Mouse (Mus musculus): ENCODE measurements around the gene Higd1a. TPM values are rescaled to one million over a fixed set of nuclear protein-coding genes. Genes with fewer than 3 reads are reported as not detected.
A peak's percentile ranks its signal among the peaks of the same experiment; 100 is the strongest.

Higd1a gene
- total RNA-seq, 2 experiments from 2014 or later, result 85.6 to 87.3 TPM

DNA sequence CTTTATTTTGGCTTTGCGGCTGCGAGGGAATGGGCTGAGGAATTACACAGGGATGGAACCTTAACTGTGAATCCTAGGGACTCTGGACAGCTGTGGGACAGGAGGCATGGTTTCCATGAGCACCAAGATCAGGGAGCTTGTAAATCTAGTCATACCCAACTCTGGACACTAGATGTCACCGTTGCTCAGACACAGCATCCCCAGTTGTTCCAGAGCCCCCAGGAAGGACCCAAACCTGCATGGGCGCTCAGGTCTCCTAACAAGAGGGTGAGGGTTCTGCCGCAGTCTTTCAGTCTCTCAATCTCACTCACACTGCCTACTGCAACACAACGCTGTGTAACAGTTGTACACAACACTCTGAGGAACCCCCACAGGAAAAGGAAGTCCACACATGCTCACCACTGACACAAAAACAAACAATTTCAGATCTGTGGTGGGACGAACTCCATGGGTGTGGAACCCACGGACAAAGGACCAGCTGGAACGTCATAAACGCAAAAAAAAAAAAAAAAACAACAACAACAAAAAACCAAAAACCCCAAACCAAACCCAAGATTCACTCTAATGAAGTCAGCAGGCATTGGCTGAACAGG is 11.5 kb downstream of the Higd1a start:
- no peak for DNase-seq (ENCODE audit: low spot score in 2 of 2)
- intact Hi-C loops (cut with DNase I), result loop anchor here (1.0 to 5.0 kb wide), 2 partner anchors 31 to 141 kb away; no protein-coding TSS in a partner anchor

DNA sequence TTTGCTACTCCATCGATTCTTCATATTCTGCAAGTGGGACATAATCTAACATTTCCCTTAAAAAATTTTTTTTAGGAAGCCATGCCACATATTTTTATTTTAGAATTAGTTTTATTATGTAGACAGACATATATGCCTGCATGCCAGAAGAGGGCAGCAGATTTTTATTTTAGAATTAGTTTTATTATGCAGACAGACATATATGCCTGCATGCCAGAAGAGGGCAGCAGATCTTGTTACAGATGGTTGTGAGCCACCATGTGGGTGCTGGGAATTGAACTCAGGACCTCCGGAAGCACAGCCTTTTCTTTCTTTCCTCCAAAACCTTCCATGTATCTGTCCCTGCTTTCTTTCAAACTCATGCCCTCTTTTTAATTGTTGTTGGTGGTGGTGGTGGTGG is 15.2 kb downstream of the Higd1a start:
- intact Hi-C loops (cut with DNase I), result no loop called here
- DNase-seq (ENCODE audit: low spot score in 2 of 2), result no peak

DNA sequence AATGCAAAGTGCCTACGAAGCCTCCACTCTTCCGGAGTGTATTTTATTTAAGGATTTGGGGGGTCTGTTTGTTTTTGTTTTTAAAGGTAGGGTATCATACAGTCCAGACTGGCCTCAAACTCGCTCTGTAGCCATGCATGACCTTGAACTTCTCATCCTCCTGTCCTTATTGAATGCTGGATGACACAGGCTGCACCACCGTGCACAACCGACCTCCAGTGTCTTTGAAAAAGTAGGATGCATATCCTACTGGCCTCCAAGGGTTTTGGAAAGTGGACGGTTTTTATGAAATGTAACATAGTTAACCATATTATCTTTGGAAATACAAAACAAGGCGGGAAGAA is 18.6 kb downstream of the Higd1a start:
- intact Hi-C loops (cut with DNase I), result no loop called here
- DNase-seq (ENCODE audit: low spot score in 2 of 2), result no peak

DNA sequence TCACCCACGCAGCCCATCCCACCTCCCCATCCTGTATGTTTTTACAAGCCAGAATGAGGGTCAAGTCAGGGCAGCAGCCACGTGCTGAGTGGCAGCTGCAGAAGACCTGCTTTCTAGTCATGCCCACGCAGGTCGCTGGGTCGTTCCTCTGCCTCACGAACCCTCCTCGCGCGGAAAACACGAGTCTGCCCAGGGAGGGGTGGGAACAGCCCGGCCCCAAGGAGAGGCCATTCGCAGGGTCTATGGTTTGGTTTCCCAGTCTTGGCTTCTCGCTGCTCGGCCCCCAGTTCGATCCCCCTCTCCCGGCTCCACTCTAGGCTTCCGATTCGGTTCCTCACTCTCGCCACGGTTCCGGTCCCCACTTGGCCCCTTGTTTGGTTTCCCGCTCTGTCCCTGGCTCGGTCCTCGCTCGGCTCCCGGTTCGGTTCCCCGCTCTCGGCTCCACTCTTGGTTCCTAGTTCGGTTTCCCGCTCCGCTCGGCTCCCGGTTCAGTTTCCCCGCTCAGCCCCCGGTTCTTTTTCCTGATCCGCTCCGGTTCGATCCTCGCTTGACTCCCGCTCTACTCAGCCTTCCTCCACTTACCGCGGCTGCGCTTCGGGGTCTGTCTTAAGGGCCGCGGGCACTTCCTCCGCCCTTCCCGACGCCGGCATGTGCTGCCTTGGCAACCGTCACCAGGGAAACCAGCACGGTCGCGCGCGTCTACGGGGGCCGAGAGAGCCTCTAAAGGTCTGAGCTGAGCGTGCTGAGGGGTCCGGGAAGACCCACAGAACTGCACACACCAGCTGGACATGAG is 19.1 kb downstream of the Higd1a start, which contains the start of gene Ccdc13:
Gene Ccdc13 (minus strand): TSS at position 633 of the 793 bp plus-strand sequence.
- intact Hi-C loops (cut with DNase I), result no loop called here
- DNase-seq (ENCODE audit: low spot score in 2 of 2), result peak; percentile 83 to 85

DNA sequence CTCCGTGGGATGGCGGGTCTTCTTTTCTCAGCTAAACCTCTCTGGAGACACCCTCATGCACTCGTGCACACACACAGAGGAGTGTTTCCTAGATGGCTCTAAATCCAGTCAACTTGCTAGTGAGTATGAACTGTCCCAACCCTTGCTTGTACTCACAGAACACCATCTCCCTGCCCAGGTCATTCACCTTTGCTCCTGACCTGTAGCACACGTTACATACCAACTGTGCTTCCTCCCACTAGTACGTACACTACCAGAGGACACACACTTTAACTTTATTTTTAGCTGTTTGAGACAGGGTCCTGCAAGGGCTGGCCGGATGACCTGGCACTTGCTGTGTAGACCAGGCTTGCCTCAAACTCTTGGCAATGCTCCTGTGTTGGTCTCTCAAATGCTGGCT is 20.2 kb downstream of the Higd1a start:
- no peak for DNase-seq (ENCODE audit: low spot score in 2 of 2)
- intact Hi-C loops (cut with DNase I), result no loop called here

DNA sequence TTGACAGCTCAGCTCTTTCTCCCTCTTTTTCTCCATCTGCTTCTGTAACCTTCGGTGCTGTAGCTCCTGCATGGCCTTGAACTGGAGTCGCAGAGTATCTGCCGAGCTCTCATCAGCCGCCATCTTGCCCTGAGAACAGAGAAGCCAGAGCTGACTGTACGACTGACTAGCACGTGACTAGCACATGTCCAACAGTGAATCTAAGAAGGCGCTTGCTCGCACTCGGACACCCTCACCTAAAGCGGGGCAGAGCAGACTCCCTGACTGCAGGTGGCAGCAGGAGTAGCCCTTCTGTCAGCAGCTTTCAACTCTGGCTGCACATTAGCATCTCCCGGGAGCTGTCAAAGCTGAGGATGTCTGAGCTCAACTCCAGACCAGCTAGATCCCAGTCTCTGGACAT is 24.3 kb downstream of the Higd1a start:
- intact Hi-C loops (cut with DNase I), result loop anchor here (5.0 kb wide), 2 partner anchors 42 to 43 kb away; partner anchors contain the start of gene Hhatl
- no peak for DNase-seq (ENCODE audit: low spot score in 2 of 2)

DNA sequence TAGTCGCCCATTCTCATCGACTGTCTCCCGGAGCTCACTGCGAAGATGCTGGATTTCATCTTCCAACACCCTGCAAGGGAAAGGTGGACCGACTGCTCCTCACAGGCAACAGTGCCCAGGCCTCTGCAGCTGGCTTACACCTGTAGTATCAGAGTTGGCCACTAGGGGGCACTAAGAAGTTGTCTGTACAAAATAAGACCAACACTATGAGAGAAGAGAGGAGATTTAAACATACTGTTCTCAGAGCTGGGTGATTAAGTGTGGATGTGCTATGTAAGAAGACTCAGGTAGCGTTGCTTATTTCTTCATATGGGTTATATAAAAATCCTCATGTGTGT is 27.2 kb downstream of the Higd1a start:
- intact Hi-C loops (cut with DNase I), result loop anchor here (5.0 kb wide), 2 partner anchors 39 to 46 kb away; partner anchors contain the start of gene Hhatl
- DNase-seq (ENCODE audit: low spot score in 2 of 2), result peak; percentile 70 to 83

DNA sequence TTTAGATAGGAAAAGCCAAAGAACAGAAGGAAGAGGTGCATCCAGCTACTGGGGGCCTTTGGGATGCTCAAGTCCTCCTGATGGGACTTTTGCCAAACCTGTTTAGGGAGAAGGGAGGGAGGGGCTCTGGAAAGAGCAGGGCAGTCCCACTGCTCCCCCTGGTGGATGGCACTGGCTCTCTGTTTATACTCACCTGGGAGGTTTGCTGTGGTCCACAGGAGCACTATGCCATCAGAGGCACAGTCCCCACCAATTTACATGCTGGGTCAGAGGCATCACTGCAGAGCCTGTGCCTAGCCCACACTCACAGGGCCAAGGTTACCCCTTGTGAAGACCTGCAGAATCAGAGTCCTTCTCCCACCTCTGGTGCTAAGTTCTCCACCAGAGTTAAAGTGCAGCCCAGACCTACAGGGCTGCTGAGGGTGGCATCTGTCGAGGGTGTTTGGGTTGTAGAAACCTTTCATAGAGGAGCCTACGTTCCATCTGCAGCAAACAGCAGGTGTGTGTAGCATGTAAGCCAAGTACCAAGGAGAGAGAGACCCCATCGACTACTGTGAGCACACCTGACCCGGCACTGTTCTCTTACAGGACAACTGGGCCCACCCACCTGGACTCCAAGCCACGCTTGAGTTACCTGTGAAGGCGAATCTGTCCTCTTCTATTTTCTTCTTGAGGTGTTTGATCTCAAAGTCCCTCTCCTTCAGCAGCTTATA is 27.8 kb downstream of the Higd1a start:
- peak in 1 of 2 experiments; percentile 41 for DNase-seq (ENCODE audit: low spot score in 2 of 2)
- intact Hi-C loops (cut with DNase I), result loop anchor here (5.0 kb wide), 2 partner anchors 38 to 47 kb away; partner anchors contain the start of gene Hhatl

DNA sequence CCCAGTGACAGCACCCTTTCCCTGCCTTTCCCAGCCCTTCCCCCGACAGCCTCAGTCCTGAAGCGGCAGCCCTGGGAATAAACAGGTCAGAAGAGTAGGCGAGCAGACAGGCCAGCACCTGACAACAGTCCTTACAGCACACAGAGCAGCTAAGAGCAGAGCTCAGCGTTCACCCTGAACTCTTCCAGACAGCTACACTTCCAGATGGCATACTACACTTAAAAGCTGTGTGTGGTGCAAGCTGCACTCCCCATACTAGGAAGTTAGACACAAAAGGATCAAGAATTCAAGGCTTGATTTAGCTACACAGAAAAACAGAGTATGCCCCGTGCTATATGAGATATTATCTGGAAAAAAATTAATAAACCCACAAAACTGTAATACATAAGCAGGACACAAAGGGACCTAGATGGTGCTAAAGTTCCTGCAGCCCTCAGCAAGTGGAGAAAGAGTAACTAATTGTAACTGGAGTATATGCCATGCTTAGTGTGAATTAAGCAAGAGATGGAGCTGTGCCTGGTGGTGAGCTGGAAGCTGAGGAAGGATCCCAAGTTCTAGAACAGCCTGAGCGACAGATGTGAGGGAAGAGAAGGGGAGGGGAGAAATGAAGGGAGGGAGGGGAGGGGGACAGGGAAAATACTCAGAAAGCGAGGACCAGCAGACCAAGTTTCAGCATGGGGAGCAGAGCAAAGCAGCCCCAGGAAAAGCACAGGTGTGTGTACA is 28.7 kb downstream of the Higd1a start:
- intact Hi-C loops (cut with DNase I), result loop anchor here (5.0 kb wide), 1 partner anchor 67 kb away; no protein-coding TSS in a partner anchor
- DNase-seq (ENCODE audit: low spot score in 2 of 2), result no peak

DNA sequence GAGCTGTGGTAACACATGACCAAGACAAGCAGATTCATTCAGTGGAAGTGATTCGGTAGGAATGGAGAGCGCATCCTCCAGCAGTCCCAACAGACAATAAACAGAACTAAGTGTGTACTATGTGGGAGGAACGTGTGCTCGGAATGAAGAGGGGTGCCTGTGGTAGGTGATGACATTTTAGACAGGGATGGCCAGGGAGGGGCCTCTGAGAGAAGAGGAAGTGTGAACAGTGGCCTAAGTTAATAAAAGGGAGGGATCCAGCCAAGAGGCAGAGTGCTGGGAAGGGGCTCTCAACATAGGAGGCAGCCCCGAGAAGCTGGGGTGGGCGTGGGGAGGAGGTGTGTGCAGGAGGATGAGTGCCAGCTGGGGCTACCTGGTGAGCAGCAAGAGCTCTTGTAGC is 29.8 kb downstream of the Higd1a start:
- intact Hi-C loops (cut with DNase I), result loop anchor here (5.0 kb wide), 1 partner anchor 66 kb away; no protein-coding TSS in a partner anchor
- no peak for DNase-seq (ENCODE audit: low spot score in 2 of 2)

DNA sequence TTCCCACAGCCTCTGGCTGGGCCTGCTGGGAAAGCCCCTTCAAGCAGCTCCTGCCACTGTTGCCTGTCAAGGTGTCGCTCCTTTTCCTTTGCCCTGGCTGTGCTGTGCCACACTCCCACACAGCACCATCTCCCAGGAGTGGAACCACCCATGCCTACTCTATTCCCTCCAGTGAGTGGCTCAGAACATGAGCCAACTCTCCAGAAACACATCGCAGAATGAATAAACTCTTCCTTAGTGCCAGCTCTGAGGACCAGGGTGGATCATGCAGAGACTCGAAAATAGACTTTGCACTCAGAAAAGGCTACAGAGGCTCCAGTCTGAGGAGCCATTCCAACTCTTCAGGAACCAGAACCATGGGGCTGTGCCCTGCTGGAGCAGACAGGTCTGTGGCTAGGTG is 31.8 kb downstream of the Higd1a start:
- DNase-seq (ENCODE audit: low spot score in 2 of 2), result peak; percentile 46 to 52
- intact Hi-C loops (cut with DNase I), result loop anchor here (5.0 kb wide), 1 partner anchor 64 kb away; no protein-coding TSS in a partner anchor

DNA sequence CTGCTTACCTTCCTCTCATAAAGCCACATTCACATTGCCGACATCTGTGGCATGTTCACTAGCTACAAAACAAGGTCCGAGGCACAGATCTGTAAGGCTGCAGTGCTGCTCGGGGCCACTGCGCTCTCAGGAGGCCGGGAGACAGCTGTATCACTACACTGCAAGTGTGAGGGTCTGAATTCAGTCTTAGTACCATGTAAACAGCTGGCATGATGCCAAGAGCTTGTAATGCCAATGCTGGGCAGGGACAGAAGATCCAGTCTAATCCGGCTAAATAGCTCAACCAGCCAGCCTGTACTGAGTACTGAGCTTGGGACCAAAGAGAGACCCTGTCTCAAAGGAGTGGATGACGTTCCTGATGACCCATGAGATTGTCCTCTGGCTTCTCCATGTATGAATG is 34.2 kb downstream of the Higd1a start:
- DNase-seq (ENCODE audit: low spot score in 2 of 2), result no peak
- intact Hi-C loops (cut with DNase I), result no loop called here

DNA sequence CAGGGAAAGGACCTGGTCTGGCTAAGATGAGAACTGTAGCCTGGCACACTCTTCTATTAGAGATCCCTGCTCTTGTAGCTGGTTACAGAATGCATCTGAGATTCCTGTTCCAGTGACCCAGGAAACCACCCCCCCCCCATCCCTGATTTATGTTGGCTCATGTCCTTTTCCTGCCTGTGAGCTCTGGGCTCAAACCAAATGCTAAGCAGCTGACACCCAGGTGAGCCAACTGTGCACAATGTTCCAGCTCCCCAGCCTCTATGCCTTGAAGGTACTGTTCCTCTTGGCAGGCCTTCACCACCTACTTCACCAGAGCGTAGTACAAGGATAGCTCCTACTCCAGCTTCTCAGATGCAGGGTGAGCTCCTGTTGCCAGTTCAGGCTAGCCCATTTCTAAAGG is 35.1 kb downstream of the Higd1a start:
- DNase-seq (ENCODE audit: low spot score in 2 of 2), result no peak
- intact Hi-C loops (cut with DNase I), result no loop called here

DNA sequence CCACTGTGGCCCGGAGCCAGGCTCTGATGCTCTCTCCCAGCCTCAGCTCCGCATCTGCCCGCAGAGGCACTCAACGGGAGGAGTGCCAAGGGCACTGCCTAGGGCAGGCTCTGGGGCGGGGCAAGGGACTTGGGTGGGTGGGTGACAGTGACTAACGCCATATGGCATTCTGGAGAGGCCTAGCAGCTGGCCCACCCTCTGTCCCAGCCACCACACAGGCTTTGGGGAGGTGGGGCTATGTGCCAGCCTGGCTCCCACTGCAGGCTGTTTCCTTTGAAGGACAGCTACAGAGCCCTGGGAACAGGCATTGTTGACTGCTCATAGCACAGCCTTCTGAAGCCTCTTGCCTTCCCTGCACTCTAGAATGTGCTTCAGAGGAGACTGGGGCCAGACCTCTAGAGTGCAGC is 35.6 kb downstream of the Higd1a start:
- no peak for DNase-seq (ENCODE audit: low spot score in 2 of 2)
- intact Hi-C loops (cut with DNase I), result no loop called here

DNA sequence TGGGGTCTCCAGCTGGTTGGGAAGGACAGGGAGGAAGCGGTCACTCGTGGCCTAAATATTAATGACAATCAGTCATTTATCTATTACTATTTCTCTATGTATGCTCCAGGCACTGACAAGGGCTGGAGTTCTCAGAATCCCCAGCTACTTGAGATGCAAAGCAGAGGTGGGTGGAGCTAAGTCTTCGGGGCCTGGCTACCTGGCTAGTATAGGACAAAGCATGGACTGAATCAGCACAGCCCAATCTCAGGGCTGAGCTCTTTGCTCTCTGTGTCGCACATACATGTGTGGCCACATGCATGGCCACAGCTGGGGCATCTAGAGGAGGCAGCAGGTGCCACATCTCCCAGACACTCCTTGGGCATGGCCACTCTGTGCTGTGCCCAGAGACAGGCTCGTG is 37.4 kb downstream of the Higd1a start:
- no peak for DNase-seq (ENCODE audit: low spot score in 2 of 2)
- intact Hi-C loops (cut with DNase I), result no loop called here

DNA sequence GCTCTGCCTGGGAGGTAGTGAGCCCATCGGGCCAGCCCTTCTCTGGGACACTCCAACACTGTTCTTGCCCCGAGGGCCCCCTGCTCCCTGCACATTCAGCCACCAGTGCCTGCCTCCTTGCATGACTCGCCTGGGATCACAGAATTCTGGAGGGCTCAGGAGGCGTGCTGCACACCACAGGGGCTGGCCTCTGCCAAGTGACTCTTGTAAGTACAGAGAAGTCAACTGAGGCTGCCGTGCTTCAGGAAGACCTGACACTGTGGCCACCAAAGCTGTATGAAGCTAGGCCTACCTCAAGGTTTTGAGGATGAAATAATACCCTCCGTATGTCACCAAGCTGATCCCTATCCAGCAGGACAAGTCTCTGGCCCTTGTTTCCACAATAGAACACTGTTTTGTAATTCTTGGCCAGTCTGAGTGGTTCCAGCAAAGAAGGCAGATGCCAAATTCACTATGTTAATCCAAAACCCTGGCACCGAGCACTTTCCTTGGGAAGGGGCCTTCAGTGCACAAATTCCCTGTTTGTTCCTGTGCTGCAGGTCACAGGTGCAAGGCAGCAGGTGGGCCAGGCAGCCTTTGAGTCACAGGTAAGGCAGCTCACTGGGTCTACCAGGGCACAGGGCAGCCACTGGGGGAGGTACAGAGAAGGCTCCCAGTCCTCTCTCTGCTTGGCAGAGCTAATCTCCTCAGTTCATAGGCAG is 38.2 kb downstream of the Higd1a start:
- intact Hi-C loops (cut with DNase I), result no loop called here
- no peak for DNase-seq (ENCODE audit: low spot score in 2 of 2)

DNA sequence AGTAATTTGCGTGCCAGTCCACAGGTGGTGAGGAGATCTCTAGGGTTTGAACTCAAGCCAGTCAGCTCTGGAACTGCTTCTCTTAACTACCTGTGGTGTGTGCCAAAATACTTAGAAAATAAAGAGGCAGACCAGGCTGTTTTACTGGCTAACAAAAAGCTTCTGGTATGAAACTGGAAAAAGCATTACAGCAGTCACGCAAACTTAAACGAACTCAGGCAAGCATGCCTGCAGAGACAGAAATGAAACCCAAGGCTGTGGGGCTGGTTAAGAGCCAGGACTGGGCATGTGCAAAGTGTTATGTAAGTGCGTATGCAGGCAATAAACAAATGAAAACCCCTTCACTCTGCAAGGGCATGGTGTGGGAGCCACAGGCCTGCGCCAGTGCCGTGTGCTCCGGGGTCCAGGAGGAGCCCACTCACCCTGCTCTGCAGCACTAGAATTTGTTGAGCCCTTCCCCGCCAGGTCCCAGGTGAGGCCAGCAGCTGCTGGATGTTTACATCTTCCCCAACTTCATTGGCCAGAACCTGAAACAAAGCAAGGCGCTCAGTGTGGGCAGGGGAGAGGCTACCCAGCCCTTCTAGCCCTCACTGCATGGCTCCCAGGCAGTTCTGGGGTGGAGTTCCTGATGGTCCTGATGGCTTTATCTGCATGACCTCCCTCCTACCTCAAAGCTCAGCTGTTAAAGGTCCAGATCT is 38.9 kb downstream of the Higd1a start:
- no peak for DNase-seq (ENCODE audit: low spot score in 2 of 2)
- intact Hi-C loops (cut with DNase I), result no loop called here

DNA sequence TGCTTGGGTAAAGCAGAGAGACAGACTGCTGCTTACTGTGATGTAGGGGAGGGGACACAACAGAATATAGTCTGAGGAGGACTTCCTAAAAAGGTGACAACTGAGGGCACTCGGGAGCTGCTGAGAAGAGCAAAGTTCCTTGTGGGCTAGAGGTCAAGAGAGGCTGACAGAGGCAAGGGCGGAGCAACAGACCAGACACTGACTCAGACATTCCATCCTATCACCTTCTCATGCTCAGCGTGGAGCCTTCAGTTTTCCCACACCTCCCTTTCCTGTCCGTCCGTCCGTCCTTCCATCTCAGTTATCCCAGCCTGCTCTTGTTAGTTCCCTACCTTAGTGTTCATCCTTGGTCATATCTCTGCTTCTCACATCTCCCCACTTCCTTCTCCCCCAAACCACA is 43.0 kb downstream of the Higd1a start:
- intact Hi-C loops (cut with DNase I), result no loop called here

More for the DNA sequence above, 43.0 kb downstream of the Higd1a start:
- DNase-seq (ENCODE audit: low spot score in 2 of 2), result no peak

Data from left cerebral cortex, postnatal 36 days (tissue).